Mouse (Mus musculus) midbrain, embryonic 10.5 days (tissue): ENCODE data around the gene Sugp2. TPM values are rescaled to one million over a fixed set of nuclear protein-coding genes. Genes with fewer than 3 reads are reported as not detected.
A peak's percentile ranks its signal among the peaks of the same experiment; 100 is the strongest.
"Not testable (repeated sequence)": the region's sequence is repeated elsewhere in the genome, so short reads cannot be mapped to it uniquely, and the experiment has no call there.

Source experiments
- DNase-seq: peaks from one replicate; pipeline ENCODE4 v3.0.0-alpha.2; 2017; ENCODE audit warnings: low spot score
- H3K27ac ChIP-seq: fragments of 300-500 bp; sonication (generic); replicated peaks from 2 replicates; pipeline ENCODE4 v1.5.1; 2016; ENCODE audit warnings: mild to moderate bottlenecking
- H3K27me3 ChIP-seq: fragments of 300-500 bp; sonication (generic); 2 replicates; pipeline ENCODE4 v1.6.1; 2016; ENCODE audit warnings: low read depth, mild to moderate bottlenecking; ENCODE audit not compliant: poor library complexity, severe bottlenecking
- H3K36me3 ChIP-seq: fragments of 300-500 bp; sonication (generic); 2 replicates; pipeline ENCODE4 v1.6.1; 2016; ENCODE audit warnings: mild to moderate bottlenecking, moderate library complexity
- H3K4me1 ChIP-seq: fragments of 300-500 bp; sonication (generic); 2 replicates; pipeline ENCODE4 v1.6.1; 2016
- H3K4me3 ChIP-seq: fragments of 300-500 bp; sonication (generic); 2 replicates; pipeline ENCODE4 v1.5.1; 2016; ENCODE audit warnings: mild to moderate bottlenecking, moderate library complexity
- H3K9me3 ChIP-seq: fragments of 300-500 bp; sonication (generic); replicated peaks from 2 replicates; pipeline ENCODE4 v1.6.1; 2016; ENCODE audit warnings: mild to moderate bottlenecking
- WGBS: fragments of 180-500 bp; shearing (Covaris S2); methylation state at CpG from one replicate; pipeline ENCODE4 v1.1.7; 2016; 5-methylcytosine and 5-hydroxymethylcytosine counted together
- polyA plus RNA-seq: library from polyadenylated mRNA; unstranded; fragments of >200 nt; fragmentation: Nextera tagmentation; extraction: Ambion mirVana; gene quantifications from 2 replicates; pipeline ENCODE4 v1.2.1, GENCODE M21; 2016

Sugp2 gene
- polyA plus RNA-seq, 1 experiment from 2014 or later, result 57.6 TPM

DNA sequence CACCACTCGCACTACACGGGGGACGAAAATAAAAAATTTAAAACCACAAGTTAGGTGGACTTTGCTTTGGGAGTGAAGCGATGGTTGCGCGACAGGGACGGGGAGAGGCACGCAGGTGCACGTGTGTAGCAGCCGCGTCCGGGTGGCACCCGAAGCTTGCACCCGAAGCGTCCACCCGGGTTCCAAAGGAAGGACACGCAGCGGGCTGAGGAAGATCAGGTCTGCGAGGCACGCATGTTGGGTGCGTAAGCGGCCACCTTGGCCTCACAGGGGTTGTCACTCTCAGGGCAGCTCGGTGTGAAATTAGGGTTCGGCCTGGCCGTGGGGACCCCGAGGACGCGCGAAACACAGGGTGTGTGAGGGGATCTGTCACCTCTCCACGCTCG, 22.3 kb upstream of the Sugp2 start:
- H3K27me3 ChIP-seq, result peaks cover 21% of the 10 kb centered on the region
- no peak for DNase-seq
- H3K9me3 ChIP-seq, result no peaks in the 10 kb centered on the region
- H3K4me3 ChIP-seq, result peak overlapping the region; percentile 64
- peaks cover 18% of the 10 kb centered on the region for H3K4me1 ChIP-seq
- peak overlapping the region; percentile 81 for H3K27ac ChIP-seq
- H3K36me3 ChIP-seq, result no peaks in the 10 kb centered on the region
- 4% methylated on average over 31 of the region's 31 CpGs for WGBS

DNA sequence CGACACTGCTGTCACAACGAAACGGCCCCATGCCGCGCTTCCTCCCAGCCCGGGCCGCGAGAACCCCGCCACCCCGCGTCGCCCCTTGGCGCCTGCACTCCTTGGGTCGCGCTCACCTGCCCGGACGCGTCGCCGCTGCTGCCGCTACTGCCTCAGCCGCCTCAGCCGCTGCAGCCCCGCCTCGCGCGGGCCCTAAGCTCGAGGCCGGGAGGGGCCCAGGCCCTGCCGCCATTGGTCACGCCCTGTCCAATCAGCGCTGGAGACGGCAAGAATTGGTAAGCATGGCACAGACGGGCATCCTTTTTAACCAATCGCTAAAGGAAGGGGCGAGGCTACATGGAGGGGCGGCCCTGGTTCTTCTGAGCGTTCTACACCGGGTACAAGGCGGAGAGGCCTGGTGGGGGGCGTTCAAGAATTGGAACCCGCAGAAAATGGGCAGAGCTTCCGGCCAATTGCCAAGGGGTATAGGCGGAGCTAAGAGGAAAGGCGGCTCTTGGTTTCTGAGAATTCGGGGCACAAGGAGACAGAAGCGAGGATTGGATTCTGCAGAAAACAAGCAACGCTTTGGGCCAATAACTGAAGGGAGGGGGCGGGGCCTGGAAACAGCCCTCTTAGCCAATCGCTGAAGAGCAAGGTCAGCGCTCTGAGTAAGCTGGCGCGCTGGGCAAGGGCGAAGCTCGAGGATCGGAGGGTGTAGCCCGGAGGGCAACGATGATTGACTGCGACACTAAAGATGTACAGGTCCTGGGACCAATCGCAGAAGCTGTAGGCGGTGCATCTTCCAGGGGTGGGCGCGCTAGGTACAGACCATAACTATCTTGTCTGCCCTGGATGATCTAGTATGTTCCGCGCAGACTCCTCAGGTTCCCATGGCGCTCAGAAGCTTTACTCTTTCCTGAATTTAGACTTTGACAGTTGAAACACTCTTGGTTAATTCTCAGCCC, 21.6 kb upstream of the Sugp2 start, which contains the start of gene Slc25a42:
Gene Slc25a42 (minus strand): TSS at position 194 of the 944 bp plus-strand sequence.
- Histone ChIP-seq H3K4me3 (peak within 1 kb of the TSS; percentile 64), H3K36me3 (no peaks in the 10 kb centered on the region), H3K27me3 (peaks cover 21% of the 10 kb centered on the region), H3K9me3 (no peaks in the 10 kb centered on the region), H3K4me1 (peaks cover 18% of the 10 kb centered on the region), H3K27ac (peak within 1 kb of the TSS; percentile 81)
- DNase-seq, result peak; percentile 97
- WGBS, result under 1% methylated on average over 66 of the region's 66 CpGs

DNA sequence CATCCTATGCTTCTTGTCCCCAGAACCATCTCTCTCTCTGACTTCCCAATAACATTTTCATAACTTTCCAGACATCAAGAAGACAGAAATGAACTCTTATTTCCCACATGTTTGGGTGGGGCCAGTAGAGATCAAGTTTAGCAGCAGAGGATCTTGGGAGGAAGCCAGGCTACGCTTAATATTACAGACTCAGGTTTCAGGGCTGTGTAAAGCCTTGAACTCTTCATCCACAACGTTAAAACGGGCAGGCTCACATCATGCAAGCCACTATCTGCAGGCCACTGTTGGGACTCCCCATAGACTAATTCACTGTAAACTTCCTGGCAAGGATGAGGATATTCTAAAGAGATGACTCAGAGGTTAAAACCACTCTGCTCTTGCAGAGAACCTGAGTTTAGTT, 19.6 kb upstream of the Sugp2 start:
- DNase-seq, result no peak
- H3K36me3 ChIP-seq, result no peaks in the 10 kb centered on the region
- H3K27ac ChIP-seq, result no peak overlapping the region
- WGBS, result 65% methylated on average over 3 of the region's 3 CpGs
- H3K9me3 ChIP-seq, result no peaks in the 10 kb centered on the region
- H3K27me3 ChIP-seq, result peaks cover 21% of the 10 kb centered on the region
- H3K4me1 ChIP-seq, result peaks cover 18% of the 10 kb centered on the region
- H3K4me3 ChIP-seq, result no peak overlapping the region

DNA sequence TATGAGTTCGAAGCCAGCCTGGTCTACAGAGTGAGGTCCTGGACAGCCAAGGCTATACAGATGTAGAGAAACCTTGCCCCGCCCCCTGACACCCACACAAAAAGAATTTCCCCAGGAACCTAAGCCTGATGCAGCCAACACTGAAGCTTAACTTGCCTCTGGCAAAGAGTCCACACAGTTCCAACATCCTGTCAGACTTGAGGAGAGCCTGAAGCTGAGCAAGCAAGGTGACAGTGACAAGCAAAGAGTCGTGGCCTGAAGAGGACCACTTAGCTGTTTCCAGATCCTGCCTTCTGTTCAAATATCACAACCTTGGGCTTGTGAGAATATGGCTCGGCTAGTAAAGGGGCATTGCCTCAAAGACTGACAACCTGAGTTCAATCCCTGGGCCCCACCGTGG, 18.9 kb upstream of the Sugp2 start:
- no peak overlapping the region for H3K4me3 ChIP-seq
- H3K4me1 ChIP-seq, result peaks cover 18% of the 10 kb centered on the region
- no peak for DNase-seq
- no peak overlapping the region for H3K27ac ChIP-seq
- no peaks in the 10 kb centered on the region for H3K9me3 ChIP-seq
- peaks cover 17% of the 10 kb centered on the region for H3K27me3 ChIP-seq
- WGBS, result 75% methylated on average over 5 of the region's 5 CpGs
- H3K36me3 ChIP-seq, result no peaks in the 10 kb centered on the region

DNA sequence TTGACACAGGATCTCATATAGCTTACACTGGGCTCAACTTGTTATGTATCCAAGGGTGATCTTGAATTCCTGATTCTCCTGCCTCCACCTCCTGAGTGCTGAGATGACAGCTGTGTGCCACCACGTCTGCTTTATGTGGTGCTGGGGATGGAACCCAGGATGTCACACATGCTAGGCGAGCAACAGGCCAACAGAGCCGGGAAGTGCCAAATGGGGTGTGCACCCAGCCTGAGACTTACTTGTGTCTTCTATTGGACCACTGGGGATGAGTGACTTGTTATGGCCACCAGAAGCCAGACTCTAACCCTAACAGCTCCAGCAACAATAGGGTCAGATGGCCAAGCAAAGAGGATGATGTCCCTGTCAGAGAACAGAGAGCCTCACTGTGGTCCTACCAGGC, 17.9 kb upstream of the Sugp2 start:
- peaks cover 17% of the 10 kb centered on the region for H3K4me1 ChIP-seq
- H3K9me3 ChIP-seq, H3K4me3 ChIP-seq, H3K36me3 ChIP-seq, H3K27me3 ChIP-seq, H3K27ac ChIP-seq, DNase-seq: not testable (repeated sequence)
- 77% methylated on average over 3 of the region's 3 CpGs for WGBS

DNA sequence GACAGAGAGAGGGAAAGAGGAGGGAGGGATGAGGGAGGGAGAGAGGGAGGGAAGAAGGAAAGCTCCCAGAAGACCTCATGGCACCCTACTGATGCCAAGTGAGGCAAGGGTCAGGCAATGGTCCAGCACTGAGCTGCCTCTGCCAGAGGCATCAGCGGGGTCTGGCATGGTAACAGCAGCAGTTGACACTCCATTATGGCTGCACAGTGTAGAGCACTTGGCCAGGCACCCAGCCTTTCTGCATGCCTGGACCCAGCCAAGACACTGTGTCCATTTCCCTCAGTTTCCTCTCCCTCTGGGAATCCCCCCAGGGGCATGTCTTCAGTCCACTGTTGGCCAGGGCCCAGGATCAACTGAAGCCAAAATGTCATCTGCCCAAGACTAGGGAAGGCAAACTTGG, 17.5 kb upstream of the Sugp2 start:
- Histone ChIP-seq H3K36me3 (0 out of 2 replicates have a peak, but pooled peaks cover 4% of the 10 kb centered on the region), H3K27me3 (peaks cover 2% of the 10 kb centered on the region; the same call in 1 of the 2 replicates), H3K27ac (no peak overlapping the region), H3K4me3 (no peak overlapping the region), H3K9me3 (no peaks in the 10 kb centered on the region), H3K4me1 (peaks cover 12% of the 10 kb centered on the region)
- DNase-seq, result no peak
- 82% methylated on average over 1 of the region's 1 CpGs for WGBS

DNA sequence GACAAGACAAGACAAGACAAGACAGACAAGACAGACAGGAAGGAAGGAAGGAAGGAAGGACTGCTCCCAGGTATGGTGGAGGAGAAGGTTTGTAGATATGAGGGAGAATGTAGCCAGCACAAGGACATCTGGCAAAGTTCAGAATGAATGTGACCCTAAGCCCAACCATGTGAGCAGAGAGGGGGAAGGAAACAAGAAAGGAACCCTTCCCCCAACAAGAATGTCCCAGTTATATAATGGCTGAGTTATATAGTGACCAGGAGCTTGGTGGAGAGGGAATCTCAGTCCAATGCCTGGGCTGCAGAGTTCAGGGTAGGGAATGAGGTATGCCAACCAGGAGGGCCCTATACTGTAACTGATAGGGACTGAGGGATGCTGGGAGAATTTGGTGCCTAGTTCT, 16.6 kb upstream of the Sugp2 start:
- DNase-seq, result no peak
- Histone ChIP-seq H3K27ac (no peak overlapping the region), H3K4me1 (peaks cover 8% of the 10 kb centered on the region), H3K9me3 (no peaks in the 10 kb centered on the region), H3K36me3 (peaks cover 12% of the 10 kb centered on the region), H3K27me3 (no peaks in the 10 kb centered on the region), H3K4me3 (no peak overlapping the region)

DNA sequence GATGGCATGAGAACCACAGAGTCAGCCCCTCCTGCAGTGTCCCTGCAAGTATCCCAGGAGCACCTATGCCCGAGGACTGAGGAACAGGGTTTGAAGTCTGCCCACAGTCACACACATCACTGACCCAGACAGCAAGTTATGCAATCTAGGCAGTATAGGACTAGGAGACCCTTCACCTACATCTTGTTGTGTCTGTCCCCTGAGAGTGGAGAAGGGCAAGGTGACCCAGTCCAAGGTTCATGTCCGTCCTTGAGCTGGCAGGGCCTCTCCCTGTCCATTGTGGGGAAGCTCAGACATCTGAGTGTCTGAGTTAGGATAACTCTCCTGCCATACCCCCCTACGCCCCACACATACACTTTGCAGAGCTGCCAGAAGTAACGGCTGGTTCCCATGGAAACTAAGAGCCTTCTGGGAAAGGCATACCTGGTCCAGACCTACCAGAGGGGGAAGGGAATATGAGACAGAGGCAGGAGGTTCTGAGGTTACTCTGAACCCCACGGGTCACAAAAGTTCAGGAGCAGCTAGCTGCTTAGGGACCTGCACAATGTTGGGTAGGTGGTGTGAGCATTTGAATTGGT, 14.8 kb upstream of the Sugp2 start:
- Histone ChIP-seq H3K36me3 (peaks cover 28% of the 10 kb centered on the region), H3K9me3 (no peaks in the 10 kb centered on the region), H3K4me3 (no peak overlapping the region), H3K4me1 (no peaks in the 10 kb centered on the region), H3K27ac (no peak overlapping the region), H3K27me3 (no peaks in the 10 kb centered on the region)
- WGBS, result 66% methylated on average over 5 of the region's 5 CpGs
- DNase-seq, result no peak

DNA sequence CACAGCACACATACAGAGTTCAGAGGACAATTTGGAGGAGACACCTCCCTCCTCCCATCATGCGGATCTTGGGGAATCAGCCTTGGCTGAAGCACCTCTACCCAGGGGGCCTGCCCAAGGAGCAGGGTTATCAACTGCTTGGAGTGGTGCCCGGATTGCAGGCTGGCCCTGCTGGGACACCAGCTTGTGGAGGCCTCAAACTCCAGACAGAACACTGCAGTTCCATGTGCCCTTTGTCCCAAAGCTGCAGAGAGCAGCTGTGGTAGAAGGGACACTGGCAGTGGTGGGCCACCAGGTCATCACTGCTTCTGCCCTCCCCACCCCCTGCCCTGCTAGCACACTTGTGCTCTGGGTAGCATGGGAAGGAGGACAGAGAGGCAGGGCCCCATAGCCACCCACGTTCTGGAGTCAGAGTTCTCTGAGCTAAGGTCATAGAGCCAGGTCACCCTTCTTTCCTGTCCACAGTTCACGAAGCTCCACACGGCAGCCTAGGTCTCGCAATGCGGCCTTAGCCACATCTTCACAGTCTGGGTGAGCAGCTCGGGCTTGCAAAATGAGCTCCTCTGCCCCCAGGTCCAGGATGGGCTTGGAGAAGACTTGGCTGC, 13.7 kb upstream of the Sugp2 start:
- Histone ChIP-seq H3K27me3 (no peaks in the 10 kb centered on the region), H3K36me3 (peaks cover 40% of the 10 kb centered on the region), H3K4me3 (no peak overlapping the region), H3K27ac (no peak overlapping the region), H3K4me1 (no peaks in the 10 kb centered on the region), H3K9me3 (no peaks in the 10 kb centered on the region)
- 76% methylated on average over 8 of the region's 8 CpGs for WGBS
- DNase-seq, result no peak

DNA sequence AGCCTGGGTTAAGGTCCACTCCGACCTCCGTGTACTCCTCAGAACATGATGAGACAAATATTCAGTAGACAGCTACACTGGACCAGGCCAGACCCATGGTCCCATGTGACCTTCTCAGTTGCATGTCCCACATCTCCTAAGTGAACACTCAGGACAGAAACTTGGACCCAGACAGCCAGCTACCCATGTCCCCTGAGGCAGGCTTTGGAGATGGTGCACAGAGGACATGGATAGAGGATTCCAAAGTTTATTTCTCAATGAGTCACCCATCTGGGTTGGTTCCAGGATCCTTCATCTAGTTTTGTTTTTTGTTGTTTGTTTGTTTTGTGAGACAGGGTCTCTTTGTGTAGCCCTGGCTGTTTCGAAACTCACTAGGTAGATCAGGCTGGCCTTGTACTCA, 13.1 kb upstream of the Sugp2 start:
- peaks cover 45% of the 10 kb centered on the region for H3K36me3 ChIP-seq
- no peak for DNase-seq
- H3K27ac ChIP-seq, result no peak overlapping the region
- no peaks in the 10 kb centered on the region for H3K9me3 ChIP-seq
- 98% methylated on average over 3 of the region's 3 CpGs for WGBS
- H3K4me3 ChIP-seq, result no peak overlapping the region
- H3K27me3 ChIP-seq, result no peaks in the 10 kb centered on the region
- H3K4me1 ChIP-seq, result no peaks in the 10 kb centered on the region

DNA sequence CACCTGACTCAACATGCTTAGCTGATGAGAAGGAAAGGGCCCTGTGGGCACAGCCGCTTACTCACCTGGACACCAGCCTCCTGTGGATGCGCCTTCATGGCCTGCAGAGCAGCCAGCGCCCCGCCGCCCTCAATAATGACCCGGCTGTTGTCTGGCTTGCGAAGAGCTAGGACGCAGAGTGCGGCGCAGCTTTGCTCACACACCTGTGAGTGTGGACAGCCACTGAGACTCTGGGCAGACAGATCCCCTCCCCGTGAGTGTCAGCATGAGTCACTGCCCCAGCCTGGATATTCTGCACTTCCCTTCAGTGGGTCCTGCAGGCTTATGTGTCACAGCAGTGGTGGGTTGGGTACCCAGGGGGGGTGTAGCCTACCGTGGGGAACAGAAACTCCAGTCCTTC, 12.0 kb upstream of the Sugp2 start:
- WGBS, result 96% methylated on average over 12 of the region's 12 CpGs

DNA sequence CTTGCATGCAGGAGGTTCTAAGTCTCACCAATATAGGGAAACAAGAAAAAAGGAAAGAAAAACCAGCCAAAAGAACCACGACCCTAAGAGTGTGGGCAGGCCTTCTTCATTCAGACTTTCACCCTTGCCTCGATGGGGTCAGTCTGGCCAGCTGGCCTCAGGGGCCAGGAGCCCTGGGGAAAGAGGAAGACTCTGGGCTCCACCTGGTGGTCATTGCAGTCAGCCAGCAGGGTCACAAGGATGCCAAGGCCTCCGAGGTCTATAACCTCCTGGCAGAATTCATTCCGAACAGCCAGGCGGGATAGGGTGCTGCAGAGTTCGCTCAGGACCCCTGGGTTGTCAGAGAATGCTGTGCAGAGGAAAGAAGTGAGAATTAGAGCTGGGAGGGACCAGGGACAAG, 10.7 kb upstream of the Sugp2 start:
- DNase-seq, result peak; percentile 38
- Histone ChIP-seq H3K27ac (no peak overlapping the region), H3K27me3 (no peaks in the 10 kb centered on the region), H3K4me3 (no peak overlapping the region), H3K4me1 (peaks cover 7% of the 10 kb centered on the region), H3K36me3 (peaks cover 59% of the 10 kb centered on the region), H3K9me3 (no peaks in the 10 kb centered on the region)
- 59% methylated on average over 6 of the region's 6 CpGs for WGBS

More for the DNA sequence above, 12.0 kb upstream of the Sugp2 start:
- Histone ChIP-seq H3K36me3 (peaks cover 46% of the 10 kb centered on the region), H3K27me3 (no peaks in the 10 kb centered on the region), H3K9me3 (no peaks in the 10 kb centered on the region), H3K4me3 (no peak overlapping the region), H3K27ac (no peak overlapping the region), H3K4me1 (no peaks in the 10 kb centered on the region)
- no peak for DNase-seq

DNA sequence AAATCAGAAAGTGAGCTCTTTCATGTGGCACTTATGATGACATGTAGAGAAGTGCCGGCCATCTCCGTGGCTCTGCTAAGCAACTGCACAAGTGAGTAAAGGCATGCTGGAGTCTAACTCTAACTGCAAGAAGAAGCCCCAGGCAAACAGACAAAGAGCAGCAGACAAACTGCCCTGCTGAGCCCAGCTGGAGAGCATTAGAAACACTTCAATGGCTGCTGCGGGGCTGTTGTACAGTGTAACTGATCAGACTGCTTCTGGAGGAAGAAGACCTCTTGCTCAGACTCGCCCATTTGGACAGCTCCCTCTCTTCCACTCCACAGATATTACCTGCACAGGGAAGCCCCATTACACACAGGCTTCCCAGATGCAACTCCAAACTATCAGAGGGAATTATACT, 6.0 kb upstream of the Sugp2 start:
- 43% methylated on average over 4 of the region's 4 CpGs for WGBS
- DNase-seq, result no peak
- Histone ChIP-seq H3K27me3 (no peaks in the 10 kb centered on the region), H3K36me3 (peaks cover 70% of the 10 kb centered on the region), H3K27ac (no peak overlapping the region), H3K4me1 (peaks cover 12% of the 10 kb centered on the region), H3K9me3 (no peaks in the 10 kb centered on the region), H3K4me3 (no peak overlapping the region)
